Mouse (Mus musculus) limb, embryonic 11.5 days (tissue): ENCODE results near the gene Hhat. TPM values are rescaled to one million over a fixed set of nuclear protein-coding genes. Genes with fewer than 3 reads are reported as not detected.

Experiments used
- ATAC-seq: fragments of 200-750 bp; cut with Nextera tagmentation; 2 replicates; pipeline ENCODE4 v1.8.0; 2017; ENCODE audit warnings: low read depth; ENCODE audit not compliant: insufficient number of reproducible peaks, low FRiP score, low TSS enrichment
- DNase-seq: peaks from one replicate; pipeline ENCODE4 v3.0.0-alpha.2; 2015; ENCODE audit warnings: low spot score
- H3K27ac ChIP-seq: fragments of 300-500 bp; sonication (generic); replicated peaks from 2 replicates; pipeline ENCODE4 v1.5.1; 2014; ENCODE audit warnings: low read depth, mild to moderate bottlenecking, low read length
- H3K27me3 ChIP-seq: fragments of 300-500 bp; sonication (generic); 2 replicates; pipeline ENCODE4 v1.6.1; 2014; ENCODE audit warnings: mild to moderate bottlenecking, low read length, mixed read lengths; ENCODE audit not compliant: control insufficient read depth, insufficient read depth
- H3K36me3 ChIP-seq: fragments of 300-500 bp; sonication (generic); 2 replicates; pipeline ENCODE4 v1.6.1; 2014; ENCODE audit warnings: mild to moderate bottlenecking, low read length, moderate library complexity, mixed read lengths; ENCODE audit not compliant: control insufficient read depth, insufficient read depth
- H3K4me1 ChIP-seq: fragments of 300-500 bp; sonication (generic); 2 replicates; pipeline ENCODE4 v1.6.1; 2014; ENCODE audit warnings: low read length, mixed read lengths; ENCODE audit not compliant: control insufficient read depth, insufficient read depth
- H3K4me2 ChIP-seq: fragments of 300-500 bp; sonication (generic); 2 replicates; pipeline ENCODE4 v1.6.1; 2014; ENCODE audit warnings: low read depth, mild to moderate bottlenecking, moderate library complexity; ENCODE audit not compliant: severe bottlenecking
- H3K4me3 ChIP-seq: fragments of 300-500 bp; sonication (generic); 2 replicates; pipeline ENCODE4 v1.5.1; 2014; ENCODE audit warnings: low read depth, low read length
- H3K9ac ChIP-seq: fragments of 300-500 bp; sonication (generic); 2 replicates; pipeline ENCODE4 v1.6.1; 2014; ENCODE audit warnings: mild to moderate bottlenecking, low read length
- H3K9me3 ChIP-seq: fragments of 300-500 bp; sonication (generic); 2 replicates; pipeline ENCODE4 v1.6.1; 2016; ENCODE audit warnings: low read length; ENCODE audit not compliant: control insufficient read depth
- WGBS: fragments of 180-500 bp; shearing (Covaris S2); extraction: QIAGEN DNeasy Blood & Tissue Kit; methylation state at CpG from one replicate; pipeline ENCODE4 v1.1.7; 2014; 5-methylcytosine and 5-hydroxymethylcytosine counted together
- polyA plus RNA-seq: library from polyadenylated mRNA; unstranded; fragments of >200 nt; fragmentation: Nextera tagmentation; extraction: Ambion mirVana; gene quantifications from 2 replicates; pipeline ENCODE4 v1.2.1, GENCODE M21; 2014

Hhat gene
- polyA plus RNA-seq, 1 experiment from 2014 or later: 16.6 TPM

DNA sequence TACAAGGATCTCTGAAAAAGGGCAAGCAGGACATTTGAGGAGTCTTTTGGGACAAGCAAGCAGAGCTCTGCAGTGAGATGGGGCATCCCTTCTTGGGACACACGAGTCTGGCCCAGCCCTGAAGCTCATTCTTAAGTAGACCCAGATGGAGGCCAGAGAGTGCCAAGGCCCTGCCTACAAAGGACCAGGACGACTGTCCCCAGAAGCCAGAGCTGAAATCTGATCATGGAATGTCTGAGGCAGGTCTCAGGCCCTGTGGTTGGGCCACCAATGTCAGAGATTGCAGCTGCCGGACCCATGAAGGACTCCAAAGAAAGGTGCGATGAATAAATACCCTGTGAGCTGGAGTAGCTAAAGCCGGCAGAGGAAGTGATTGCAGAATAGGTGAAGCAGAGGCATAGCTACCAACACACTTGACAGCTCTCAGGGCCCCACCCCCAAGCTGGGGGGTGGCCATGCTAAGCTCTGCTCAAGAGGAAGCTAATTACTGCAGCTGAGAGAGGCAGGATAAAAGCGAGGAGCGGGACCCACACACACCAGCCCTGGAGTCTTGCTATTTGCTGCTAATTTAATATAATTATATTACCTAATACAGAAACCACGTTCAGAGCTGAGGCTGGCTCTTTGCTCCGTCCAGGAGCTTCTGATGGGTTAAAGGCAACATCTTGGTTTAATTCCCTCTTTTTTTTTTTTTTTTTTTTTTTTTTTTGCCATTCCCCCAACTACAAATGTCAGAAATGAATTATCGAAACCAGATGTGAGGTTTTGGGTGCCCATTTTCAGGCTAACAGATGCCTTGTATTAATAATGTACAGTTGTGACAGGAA lies 28.4 kb upstream of the Hhat start:
- Histone ChIP-seq H3K9me3 (no peaks in the 10 kb centered on the region), H3K4me2 (peak overlapping the region; percentile 28; the same call in 1 of the 2 replicates), H3K4me1 (peaks cover 48% of the 10 kb centered on the region), H3K27me3 (no peaks in the 10 kb centered on the region), H3K4me3 (no peak overlapping the region), H3K36me3 (no peaks in the 10 kb centered on the region), H3K27ac (peak overlapping the region; percentile 91), H3K9ac (no peak overlapping the region)
- 7% methylated on average over 10 of the region's 10 CpGs for WGBS
- ATAC-seq (peak; percentile 64), DNase-seq (peak; percentile 79)

DNA sequence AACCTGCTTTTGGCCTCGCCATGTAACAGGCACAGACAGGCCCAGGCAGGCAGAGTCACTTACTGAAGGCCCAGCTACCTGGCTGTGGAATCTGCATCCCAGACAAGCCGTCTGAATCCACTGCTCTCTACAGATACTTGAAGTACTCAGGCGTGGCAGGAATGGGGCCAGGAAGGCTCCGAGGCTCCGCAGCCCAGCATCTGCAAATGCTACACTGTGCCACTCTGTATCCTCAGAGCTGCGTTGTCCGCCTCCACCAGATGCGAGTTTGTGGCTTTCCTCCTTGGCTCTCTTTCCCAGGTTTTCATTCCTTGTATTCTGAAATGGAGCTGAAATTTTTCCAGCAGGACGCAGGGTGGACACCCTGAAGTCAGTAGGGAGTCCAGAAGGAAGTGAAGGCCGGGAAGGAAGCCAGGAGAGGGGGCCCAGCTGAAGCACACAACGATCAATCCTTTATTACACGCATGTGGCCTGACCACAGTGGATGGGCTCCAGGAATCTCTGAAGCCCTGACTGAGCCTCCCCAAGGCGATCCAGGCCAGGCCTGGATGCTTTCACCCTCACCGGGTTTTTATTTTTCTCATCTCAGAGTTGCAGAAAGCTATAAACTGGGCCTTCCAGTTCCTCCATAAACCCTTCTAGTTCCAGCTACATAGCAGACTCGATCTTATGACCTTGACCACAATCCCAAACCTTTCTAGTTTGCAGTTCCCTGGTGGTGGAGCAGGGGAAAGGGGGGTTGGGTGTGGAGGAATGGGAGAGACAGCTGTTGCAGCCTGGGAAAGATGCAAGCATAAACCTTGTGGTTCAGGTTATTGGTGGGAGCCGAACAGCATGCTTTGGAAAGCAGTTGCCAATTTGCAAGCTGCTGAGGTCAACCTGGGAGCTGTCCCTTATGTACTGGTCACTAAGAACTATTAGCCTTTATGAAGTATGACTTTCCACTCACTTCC lies 27.5 kb upstream of the Hhat start:
- WGBS: 42% methylated on average over 16 of the region's 16 CpGs
- H3K4me3 ChIP-seq: no peak overlapping the region
- H3K27me3 ChIP-seq: no peaks in the 10 kb centered on the region
- H3K36me3 ChIP-seq: no peaks in the 10 kb centered on the region
- no peaks in the 10 kb centered on the region for H3K9me3 ChIP-seq
- ATAC-seq (no peak), DNase-seq (peak; percentile 62)
- no peak overlapping the region for H3K4me2 ChIP-seq
- H3K4me1 ChIP-seq: peaks cover 52% of the 10 kb centered on the region
- peak overlapping the region; percentile 91 for H3K27ac ChIP-seq
- H3K9ac ChIP-seq: no peak overlapping the region

DNA sequence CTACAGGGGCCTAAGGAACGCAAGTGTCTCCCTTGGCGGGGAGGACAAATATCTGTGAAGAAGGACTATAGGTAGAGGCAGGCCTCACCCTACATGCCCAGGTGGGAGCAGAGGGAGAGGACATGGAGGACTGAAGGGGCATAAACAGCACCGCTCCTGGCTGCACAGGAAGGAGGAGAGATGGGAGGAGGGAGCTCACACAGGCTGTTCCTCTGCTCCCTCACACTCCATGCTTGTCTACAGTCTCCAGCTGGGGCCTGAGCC lies 25.9 kb upstream of the Hhat start:
- no peaks in the 10 kb centered on the region for H3K36me3 ChIP-seq
- H3K4me2 ChIP-seq: no peak overlapping the region
- peaks cover 54% of the 10 kb centered on the region for H3K4me1 ChIP-seq
- H3K4me3 ChIP-seq: no peak overlapping the region
- peak overlapping the region; percentile 91 for H3K27ac ChIP-seq
- H3K27me3 ChIP-seq: no peaks in the 10 kb centered on the region
- DNase-seq: peak; percentile 62
- ATAC-seq: no peak
- WGBS: 17% methylated on average over 3 of the region's 3 CpGs
- no peaks in the 10 kb centered on the region for H3K9me3 ChIP-seq
- H3K9ac ChIP-seq: no peak overlapping the region

DNA sequence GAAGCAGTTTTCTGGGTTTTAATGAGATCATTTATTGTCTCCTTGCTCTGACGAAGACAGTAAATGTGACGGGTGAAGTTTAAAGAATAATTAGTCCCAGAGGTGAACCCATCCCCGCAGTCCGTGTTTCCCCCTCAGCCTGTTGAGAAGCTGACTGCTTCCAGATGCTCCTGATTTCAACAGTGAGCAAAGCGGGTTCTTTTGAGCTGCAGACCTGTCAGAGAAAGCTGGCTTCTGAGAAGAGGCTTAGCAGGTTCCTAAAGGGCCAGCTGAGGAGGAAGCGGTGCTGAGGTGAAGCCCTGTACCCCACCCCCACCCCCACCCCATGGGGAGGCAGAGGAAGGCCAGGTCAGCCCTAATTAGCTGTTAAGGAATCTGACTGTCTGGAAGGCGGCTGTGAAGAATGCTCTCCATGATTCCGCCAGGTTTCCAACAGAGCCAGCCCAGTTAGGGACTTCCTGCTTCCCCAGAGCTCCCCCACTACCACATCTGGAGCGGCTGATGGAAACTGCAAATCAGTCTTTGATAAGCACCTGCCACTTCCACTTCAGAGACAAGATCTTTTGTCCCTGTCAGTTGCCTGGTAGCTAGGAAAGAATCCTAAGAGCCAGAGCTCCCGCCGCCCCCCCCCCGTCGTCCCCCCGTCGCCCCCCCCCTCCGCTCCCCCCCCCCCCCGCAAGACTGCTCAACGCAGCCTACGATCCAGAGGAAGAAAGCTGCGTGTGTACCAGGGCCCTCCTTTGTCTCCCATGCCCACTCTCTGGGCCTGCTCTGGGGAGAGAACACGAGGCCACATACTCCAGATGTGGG lies 25.4 kb upstream of the Hhat start:
- Histone ChIP-seq H3K4me2 (0 out of 2 replicates have a peak overlapping the region, but pooled peaks have one; percentile 20), H3K4me3 (no peak overlapping the region), H3K9me3 (no peaks in the 10 kb centered on the region), H3K36me3 (no peaks in the 10 kb centered on the region), H3K9ac (no peak overlapping the region), H3K27ac (peak overlapping the region; percentile 91), H3K27me3 (no peaks in the 10 kb centered on the region), H3K4me1 (peaks cover 60% of the 10 kb centered on the region)
- DNase-seq (peak; percentile 82), ATAC-seq (peak; percentile 58)
- WGBS: 0% methylated on average over 11 of the region's 21 CpGs

DNA sequence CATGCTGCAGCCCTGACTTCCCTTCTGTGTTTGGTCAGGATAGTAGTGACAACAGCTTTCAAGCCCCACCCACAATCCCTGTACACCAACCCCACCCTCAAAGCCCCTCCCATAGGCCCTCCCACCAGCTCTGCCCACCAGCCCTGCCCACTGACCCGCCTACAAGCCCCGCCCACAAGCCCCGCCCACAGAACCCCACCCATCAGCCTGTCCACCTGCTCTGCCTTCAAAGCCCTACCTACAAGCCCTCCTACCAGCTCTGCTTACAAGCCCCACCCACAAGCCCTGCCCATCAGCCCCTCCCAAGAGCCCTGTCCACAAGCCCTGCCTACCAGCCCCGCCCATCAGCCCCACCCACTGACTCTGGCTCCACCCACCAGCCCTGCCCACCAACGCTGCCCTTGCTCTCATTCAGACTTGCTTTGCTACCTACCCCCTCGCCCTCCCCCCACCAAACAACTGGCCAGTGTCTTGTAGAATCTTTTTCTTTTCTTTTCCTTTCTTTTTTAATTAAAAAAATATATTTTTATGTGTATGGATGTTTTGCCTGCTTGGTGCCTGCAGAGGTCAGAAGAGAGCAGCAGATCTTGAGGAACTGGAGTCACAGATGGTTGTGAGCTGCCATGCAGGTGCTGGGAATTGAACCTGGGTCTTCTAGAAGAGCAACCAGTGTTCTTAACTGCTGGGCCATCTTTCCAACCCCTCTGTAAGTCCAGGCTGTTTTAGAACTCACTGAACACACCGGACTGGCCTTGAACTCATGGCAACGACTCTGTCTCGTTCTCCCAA lies 24.1 kb upstream of the Hhat start:
- WGBS: 68% methylated on average over 8 of the region's 9 CpGs
- peaks cover 63% of the 10 kb centered on the region for H3K4me1 ChIP-seq
- no peak for ATAC-seq

DNA sequence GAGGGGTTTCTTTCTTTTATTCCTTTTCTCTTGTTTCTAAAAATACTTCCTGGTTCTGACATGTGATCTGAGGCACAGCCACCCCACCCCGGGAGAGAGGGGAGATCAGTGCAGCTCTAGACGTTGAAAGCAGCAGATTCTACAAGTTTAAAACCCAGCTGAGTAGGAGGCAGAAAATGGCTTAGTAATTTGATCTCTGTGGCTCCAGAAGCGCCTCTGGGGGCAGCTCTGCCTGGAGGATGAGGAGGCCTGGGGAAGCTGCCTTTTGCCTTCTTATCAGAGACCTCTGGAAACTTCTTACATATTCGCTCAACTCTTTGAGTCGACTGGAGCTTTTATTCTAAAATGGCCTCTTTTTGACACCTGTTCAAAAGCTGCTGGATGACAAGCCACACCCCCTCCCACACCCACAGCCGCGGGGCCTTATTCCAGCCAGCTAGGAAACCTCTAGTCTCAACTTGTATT lies 20.9 kb upstream of the Hhat start:
- peak overlapping the region; percentile 16; the same call in 1 of the 2 replicates for H3K4me2 ChIP-seq
- DNase-seq (peak; percentile 64), ATAC-seq (no peak)

More for the DNA sequence above, 24.1 kb upstream of the Hhat start:
- H3K27ac ChIP-seq: peak overlapping the region; percentile 91
- no peak for DNase-seq
- H3K9me3 ChIP-seq: no peaks in the 10 kb centered on the region
- H3K36me3 ChIP-seq: no peaks in the 10 kb centered on the region
- no peaks in the 10 kb centered on the region for H3K27me3 ChIP-seq
- H3K4me3 ChIP-seq: no peak overlapping the region
- H3K9ac ChIP-seq: no peak overlapping the region
- H3K4me2 ChIP-seq: no peak overlapping the region

DNA sequence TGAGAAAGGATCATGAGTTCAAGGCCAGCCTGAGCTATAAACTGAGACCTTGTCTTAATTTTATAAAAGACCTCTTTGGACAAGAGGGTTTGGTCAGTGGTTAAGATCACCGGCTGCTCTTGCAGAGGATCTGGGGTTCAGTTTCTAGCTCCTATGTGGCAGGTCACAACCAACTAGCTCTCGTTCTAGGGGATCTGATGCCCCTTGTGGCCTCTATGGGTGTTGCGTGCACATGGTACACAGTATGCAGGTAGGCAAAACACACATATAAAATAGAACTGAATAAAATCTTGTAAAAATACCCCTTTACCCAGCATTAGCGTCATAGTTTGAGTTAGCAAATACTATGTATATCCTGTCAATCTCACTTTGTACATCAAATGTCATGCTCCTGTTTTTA lies 19.4 kb upstream of the Hhat start:
- Histone ChIP-seq H3K9ac (no peak overlapping the region), H3K9me3 (no peaks in the 10 kb centered on the region), H3K27ac (peak overlapping the region; percentile 65), H3K4me2 (no peak overlapping the region), H3K4me1 (peaks cover 31% of the 10 kb centered on the region), H3K36me3 (no peaks in the 10 kb centered on the region), H3K4me3 (no peak overlapping the region), H3K27me3 (no peaks in the 10 kb centered on the region)
- 76% methylated on average over 4 of the region's 4 CpGs for WGBS
- DNase-seq (peak; percentile 74), ATAC-seq (no peak)

More for the DNA sequence above, 20.9 kb upstream of the Hhat start:
- peak overlapping the region; percentile 63 for H3K27ac ChIP-seq
- no peaks in the 10 kb centered on the region for H3K9me3 ChIP-seq
- 8% methylated on average over 7 of the region's 7 CpGs for whole genome bisulfite sequencing
- H3K27me3 ChIP-seq: no peaks in the 10 kb centered on the region
- H3K36me3 ChIP-seq: no peaks in the 10 kb centered on the region
- peaks cover 35% of the 10 kb centered on the region for H3K4me1 ChIP-seq
- H3K4me3 ChIP-seq: no peak overlapping the region
- H3K9ac ChIP-seq: no peak overlapping the region
